Mouse (Mus musculus): Measurements from ENCODE around the gene Garnl3.

DNA sequence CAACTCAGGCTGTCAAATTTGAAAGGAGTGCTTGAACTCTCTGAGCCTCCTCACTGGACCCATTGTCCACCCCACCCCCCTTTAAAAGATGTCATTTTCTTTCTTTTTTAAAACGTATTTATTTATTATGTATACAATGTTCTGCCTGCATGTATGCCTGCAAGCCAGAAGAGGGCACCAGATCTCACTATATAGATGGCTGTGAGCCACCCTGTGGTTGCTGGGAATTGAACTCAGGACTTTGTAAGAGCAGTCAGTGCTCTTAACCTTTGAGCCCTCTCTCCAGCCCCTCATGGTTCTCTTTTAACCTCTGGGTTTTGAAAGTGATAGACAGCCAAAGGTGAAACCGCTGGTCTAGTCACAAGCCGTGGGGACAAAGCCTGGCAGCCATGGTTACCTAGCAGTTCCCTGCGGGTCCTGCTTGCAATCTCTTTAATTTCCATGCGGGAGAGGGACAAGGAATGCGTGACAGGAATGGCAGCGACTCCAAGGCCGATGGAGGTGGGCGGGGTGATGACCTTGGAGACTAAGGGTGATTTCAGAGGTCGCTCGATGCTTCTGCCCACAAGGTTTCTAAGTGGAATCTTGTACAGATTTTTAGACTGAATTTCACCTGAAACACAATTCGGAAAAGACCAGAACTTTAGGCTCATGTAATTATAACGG, 141.2 kb downstream of the Garnl3 start:
- peak; percentile 30 for TF ChIP-seq CTCF (IDR thresholded peaks at IDR 0.05; ENCODE audit: control insufficient read depth, insufficient read depth, low read length)
- no peak for TF ChIP-seq POLR2A (IDR thresholded peaks at IDR 0.05; ENCODE audit: borderline replicate concordance, control insufficient read depth, low read depth, low read length)
